15 mouse cellular contexts compared by ENCODE assay signal in genomic region chr13:8316347-8317141, GRCm38 (mm10).
DNase-seq lines count a peak whose midpoint lies in the region; ATAC-seq and TF ChIP-seq lines count a peak whose summit lies in the region.
"Had no signal": no experiment of that assay in that cellular context is flagged by ENCODE, and none has a peak within 500 bp of the region (broad histone marks: within the 10 kb centered on the region; RNA-seq: fewer than 3 reads in every experiment).

No protein-coding gene starts in this region.

- peak; percentile 36 for DNase-seq in adrenal gland, postnatal 10 days
- DNase-seq in adrenal gland, adult 8-10 months: no peak
- DNase-seq in liver, adult 2 months (ENCODE audit: extremely low read depth, low read depth, low spot score): peak; percentile 8
- peak; percentile 66 for DNase-seq in embryo, embryonic 11 days
- DNase-seq in layer of hippocampus, adult 9-11 months: no peak
- no peak for DNase-seq in layer of hippocampus, adult 2 months (ENCODE audit: low spot score in 2 of 2)
- DNase-seq: thymus, adult 18-20 months had no signal

- WGBS in liver, adult 2 months: 55% methylated on average over 5 of the region's 5 CpGs
- 41% methylated on average over 5 of the region's 5 CpGs for WGBS in liver, embryonic 12.5 days (ENCODE audit: insufficient replicate concordance)
- WGBS in neural tube, embryonic 15.5 days: 20% methylated on average over 5 of the region's 5 CpGs

- no peak for TF ChIP-seq CTCF in liver, adult 2 months (IDR thresholded peaks at IDR 0.05; ENCODE audit: low read depth, low read length)
- TF ChIP-seq CTCF in layer of hippocampus, adult 2 months (conservative IDR thresholded peaks at IDR 0.05): no peak

- H3K36me3 ChIP-seq in liver, adult 2 months (ENCODE audit: control insufficient read depth, insufficient read depth, low read length): no peaks in the 10 kb centered on the region
- no peaks in the 10 kb centered on the region for H3K36me3 ChIP-seq in liver, embryonic 12.5 days
- H3K36me3 ChIP-seq in neural tube, embryonic 15.5 days: no peaks in the 10 kb centered on the region
- H3K36me3 ChIP-seq: heart, embryonic 12.5 days; liver, embryonic 15.5 days; midbrain, embryonic 10.5 days had no signal

- H3K4me1 ChIP-seq in liver, adult 2 months (ENCODE audit: control insufficient read depth, insufficient read depth, low read length): no peaks in the 10 kb centered on the region
- no peaks in the 10 kb centered on the region for H3K4me1 ChIP-seq in liver, embryonic 12.5 days
- 0 out of 2 replicates have a peak, but pooled peaks cover 5% of the 10 kb centered on the region for H3K4me1 ChIP-seq in neural tube, embryonic 15.5 days
- H3K4me1 ChIP-seq: forebrain, embryonic 13.5 days; heart, embryonic 12.5 days; liver, embryonic 15.5 days; midbrain, embryonic 10.5 days had no signal

- H3K9me3 ChIP-seq in liver, embryonic 12.5 days (replicated peaks): no peaks in the 10 kb centered on the region
- no peaks in the 10 kb centered on the region for H3K9me3 ChIP-seq in neural tube, embryonic 15.5 days (replicated peaks)
- H3K9me3 ChIP-seq: forebrain, embryonic 13.5 days; heart, embryonic 12.5 days; liver, embryonic 15.5 days; midbrain, embryonic 10.5 days had no signal

- H3K79me2 ChIP-seq in liver, adult 2 months (ENCODE audit: control insufficient read depth, insufficient read depth, low read length): no peaks in the 10 kb centered on the region

- no peak overlapping the region for H3K27ac ChIP-seq in liver, adult 2 months (replicated peaks; ENCODE audit: insufficient read depth, low read depth, low read length)
- no peak overlapping the region for H3K27ac ChIP-seq in liver, embryonic 12.5 days
- no peak overlapping the region for H3K27ac ChIP-seq in neural tube, embryonic 15.5 days (replicated peaks)
- no peak overlapping the region for H3K27ac ChIP-seq in layer of hippocampus, adult 2 months
- H3K27ac ChIP-seq: forebrain, embryonic 13.5 days; liver, embryonic 15.5 days; midbrain, embryonic 10.5 days had no signal

- no peak overlapping the region for H3K4me3 ChIP-seq in liver, adult 2 months (ENCODE audit: insufficient read depth, low read depth, low read length)
- no peak overlapping the region for H3K4me3 ChIP-seq in liver, embryonic 12.5 days
- no peak overlapping the region for H3K4me3 ChIP-seq in neural tube, embryonic 15.5 days (replicated peaks)
- H3K4me3 ChIP-seq in layer of hippocampus, adult 2 months: no peak overlapping the region
- H3K4me3 ChIP-seq: forebrain, embryonic 13.5 days; heart, embryonic 12.5 days; liver, embryonic 15.5 days; midbrain, embryonic 10.5 days had no signal

- no peak overlapping the region for H3K4me2 ChIP-seq in liver, embryonic 12.5 days
- H3K4me2 ChIP-seq in neural tube, embryonic 15.5 days: no peak overlapping the region
- H3K4me2 ChIP-seq: forebrain, embryonic 13.5 days; heart, embryonic 12.5 days; liver, embryonic 15.5 days had no signal

- no peak for ATAC-seq in liver, embryonic 12.5 days
- peak; percentile 47; the same call in 1 of the 2 replicates for ATAC-seq in neural tube, embryonic 15.5 days (ENCODE audit: low FRiP score)
- ATAC-seq: forebrain, embryonic 13.5 days; intestine, postnatal 0 days; Patski had no signal

- no peak overlapping the region for H3K9ac ChIP-seq in liver, adult 2 months (ENCODE audit: low read depth, low read length)
- H3K9ac ChIP-seq in liver, embryonic 12.5 days: no peak overlapping the region
- no peak overlapping the region for H3K9ac ChIP-seq in neural tube, embryonic 15.5 days (replicated peaks)
- H3K9ac ChIP-seq: forebrain, embryonic 13.5 days; heart, embryonic 12.5 days; liver, embryonic 15.5 days had no signal

- TF ChIP-seq POLR2A in liver, adult 2 months (IDR thresholded peaks at IDR 0.05; ENCODE audit: extremely low read depth, insufficient read depth, low read length): no peak

- H3K27me3 ChIP-seq in liver, adult 2 months (ENCODE audit: control insufficient read depth, insufficient read depth, low read length): no peaks in the 10 kb centered on the region
- H3K27me3 ChIP-seq in liver, embryonic 12.5 days (replicated peaks): no peaks in the 10 kb centered on the region
- H3K27me3 ChIP-seq in neural tube, embryonic 15.5 days (replicated peaks): no peaks in the 10 kb centered on the region
- H3K27me3 ChIP-seq: forebrain, embryonic 13.5 days; heart, embryonic 12.5 days; liver, embryonic 15.5 days had no signal

Comparison
In these comparisons a context has a peak if more than half of its experiments do, and no peak if none do; other contexts are left out.
1. DNase-seq: peak in adrenal gland, postnatal 10 days (single experiment), liver, adult 2 months (single experiment) and embryo, embryonic 11 days (single experiment); none in adrenal gland, adult 8-10 months (single experiment), layer of hippocampus, adult 9-11 months (single experiment) and layer of hippocampus, adult 2 months (0 of 2).